Mouse (Mus musculus) CH12.LX (cell line): ENCODE measurements around the gene Trappc5. TPM values are rescaled to one million over a fixed set of nuclear protein-coding genes. Genes with fewer than 3 reads are reported as not detected.

Experiments
- DNase-seq: peaks from one replicate; pipeline ENCODE4 v3.0.0-alpha.2; 2013; ENCODE audit errors: extremely low read depth
- H3K27ac ChIP-seq: 2 replicates; pipeline ENCODE4 v1.5.1; 2012; ENCODE audit warnings: low read depth, mild to moderate bottlenecking, control low read depth, moderate library complexity; ENCODE audit not compliant: insufficient read depth
- H3K27me3 ChIP-seq: replicated peaks from 2 replicates; pipeline ENCODE3; 2012; ENCODE audit warnings: inconsistent platforms
- H3K36me3 ChIP-seq, 2 experiments: replicated peaks in 1 of 2; 2 replicates each; pipeline versions ENCODE3 to v1.6.1; 2012; ENCODE audit warnings: inconsistent platforms in 1 of 2, low read length in 1 of 2, mild to moderate bottlenecking in 1 of 2, mixed read lengths in 1 of 2, moderate library complexity in 1 of 2; ENCODE audit not compliant: control insufficient read depth in 1 of 2, insufficient read depth in 1 of 2
- H3K4me1 ChIP-seq, 2 experiments: 2 replicates each; pipeline ENCODE4 v1.6.1; 2012; ENCODE audit warnings: inconsistent platforms in 1 of 2, moderate library complexity in 1 of 2; ENCODE audit not compliant: insufficient read depth in 2 of 2, control insufficient read depth in 1 of 2
- H3K4me2 ChIP-seq: 2 replicates; pipeline ENCODE4 v1.6.1; 2012; ENCODE audit warnings: low read depth, mild to moderate bottlenecking, control low read depth; ENCODE audit not compliant: poor library complexity, insufficient read depth, severe bottlenecking
- H3K4me3 ChIP-seq, 3 experiments: fragments of 150-350 bp in 1 of 3; sonication (generic) in 1 of 3; replicated peaks in 1 of 3; 2 replicates each; pipeline versions ENCODE3 to v1.5.1; 2011 to 2012; ENCODE audit warnings: low read depth in 2 of 3, low read length in 2 of 3, mild to moderate bottlenecking in 2 of 3, moderate library complexity in 2 of 3, control low read depth in 1 of 3, improper control_type of control experiment in 1 of 3, inconsistent platforms in 1 of 3, mixed read lengths in 1 of 3; ENCODE audit not compliant: poor library complexity in 1 of 3
- H3K79me2 ChIP-seq: replicated peaks from 2 replicates; pipeline ENCODE4 v1.6.1; 2012; ENCODE audit warnings: mild to moderate bottlenecking, moderate library complexity; ENCODE audit not compliant: control insufficient read depth, poor library complexity, insufficient read depth, severe bottlenecking; ENCODE audit errors: extremely low read depth
- H3K9ac ChIP-seq: 2 replicates; pipeline ENCODE4 v1.6.1; 2012; ENCODE audit warnings: low read depth, mild to moderate bottlenecking, control low read depth, moderate library complexity; ENCODE audit not compliant: insufficient read depth
- H3K9me3 ChIP-seq: replicated peaks from 2 replicates; pipeline ENCODE3; 2012; ENCODE audit warnings: low read length, inconsistent platforms, mixed read lengths
- CHD1 ChIP-seq: IDR thresholded peaks from 2 replicates; pipeline ENCODE4 v1.6.1; 2012; ENCODE audit warnings: low read depth, low read length, improper control_type of control experiment, inconsistent platforms
- CHD2 ChIP-seq: IDR thresholded peaks from 2 replicates; pipeline ENCODE4 v1.6.1; 2011; ENCODE audit warnings: low read length, improper control_type of control experiment
- E2F4 ChIP-seq: IDR thresholded peaks from 2 replicates; pipeline ENCODE4 v1.6.1; 2011; ENCODE audit warnings: low read depth, low read length, improper control_type of control experiment; ENCODE audit not compliant: insufficient replicate concordance
- HCFC1 ChIP-seq: IDR thresholded peaks from 2 replicates; pipeline ENCODE4 v1.6.1; 2012; ENCODE audit warnings: low read depth, mild to moderate bottlenecking, inconsistent platforms, low read length, improper control_type of control experiment
- JUN ChIP-seq: IDR thresholded peaks from 2 replicates; pipeline ENCODE4 v1.6.1; 2011; ENCODE audit warnings: low read depth, mild to moderate bottlenecking, low read length, improper control_type of control experiment, moderate library complexity; ENCODE audit not compliant: insufficient read depth
- JUND ChIP-seq: conservative IDR thresholded peaks from 2 replicates; pipeline ENCODE4 v1.6.1; 2011; ENCODE audit warnings: low read depth, low read length, improper control_type of control experiment
- KAT2A ChIP-seq: IDR thresholded peaks from 2 replicates; pipeline ENCODE4 v1.6.1; 2012; ENCODE audit warnings: low read length, improper control_type of control experiment, inconsistent platforms; ENCODE audit not compliant: insufficient replicate concordance
- MAX ChIP-seq: IDR thresholded peaks from 2 replicates; pipeline ENCODE4 v1.6.1; 2011; ENCODE audit warnings: low read length, improper control_type of control experiment
- MXI1 ChIP-seq: IDR thresholded peaks from 2 replicates; pipeline ENCODE4 v1.6.1; 2011; ENCODE audit warnings: mild to moderate bottlenecking, low read depth, low read length, improper control_type of control experiment
- MYC ChIP-seq: IDR thresholded peaks from 2 replicates; pipeline ENCODE4 v1.6.1; 2011; ENCODE audit warnings: low read depth, mild to moderate bottlenecking, improper control_type of control experiment, low read length
- NELFE ChIP-seq: IDR thresholded peaks from 2 replicates; pipeline ENCODE4 v1.6.1; 2011; ENCODE audit warnings: low read depth, low read length, improper control_type of control experiment
- NRF1 ChIP-seq: IDR thresholded peaks from 2 replicates; pipeline ENCODE4 v1.6.1; 2014; ENCODE audit warnings: low read depth, mild to moderate bottlenecking, inconsistent platforms, low read length, improper control_type of control experiment, moderate library complexity
- POLR2A ChIP-seq: IDR thresholded peaks from 2 replicates; pipeline ENCODE4 v1.6.1; 2011; ENCODE audit warnings: low read depth, mild to moderate bottlenecking, improper control_type of control experiment, low read length
- POLR2AphosphoS2 ChIP-seq: IDR thresholded peaks from 2 replicates; pipeline ENCODE4 v1.6.1; 2011; ENCODE audit warnings: low read depth, low read length, improper control_type of control experiment
- RAD21 ChIP-seq: IDR thresholded peaks from 2 replicates; pipeline ENCODE4 v1.6.1; 2011; ENCODE audit warnings: low read depth, mild to moderate bottlenecking, low read length, improper control_type of control experiment, moderate library complexity
- SIN3A ChIP-seq: IDR thresholded peaks from 2 replicates; pipeline ENCODE4 v1.6.1; 2012; ENCODE audit warnings: low read length, improper control_type of control experiment, inconsistent platforms
- SMC3 ChIP-seq: IDR thresholded peaks from 2 replicates; pipeline ENCODE4 v1.6.1; 2011; ENCODE audit warnings: low read depth, low read length, improper control_type of control experiment
- TBP ChIP-seq: conservative IDR thresholded peaks from 2 replicates; pipeline ENCODE4 v1.6.1; 2011; ENCODE audit warnings: low read depth, low read length, improper control_type of control experiment
- UBTF ChIP-seq: IDR thresholded peaks from 2 replicates; pipeline ENCODE4 v1.6.1; 2012; ENCODE audit warnings: low read depth, mild to moderate bottlenecking, inconsistent platforms, low read length, improper control_type of control experiment, moderate library complexity
- USF1 ChIP-seq: IDR thresholded peaks from 2 replicates; pipeline ENCODE4 v1.6.1; 2014; ENCODE audit warnings: low read depth, mild to moderate bottlenecking, inconsistent platforms, low read length, improper control_type of control experiment
- USF2 ChIP-seq: conservative IDR thresholded peaks from 2 replicates; pipeline ENCODE4 v1.6.1; 2011; ENCODE audit warnings: low read depth, low read length, improper control_type of control experiment
- ZC3H11A ChIP-seq: IDR thresholded peaks from 2 replicates; pipeline ENCODE4 v1.6.1; 2012; ENCODE audit warnings: low read depth, mild to moderate bottlenecking, inconsistent platforms, low read length, improper control_type of control experiment
- ZKSCAN1 ChIP-seq: IDR thresholded peaks from 2 replicates; pipeline ENCODE4 v1.6.1; 2012; ENCODE audit warnings: low read depth, inconsistent platforms, low read length, improper control_type of control experiment, borderline replicate concordance
- ZMIZ1 ChIP-seq: IDR thresholded peaks from 2 replicates; pipeline ENCODE4 v1.6.1; 2012; ENCODE audit warnings: low read depth, mild to moderate bottlenecking, inconsistent platforms, low read length, improper control_type of control experiment
- dilution Hi-C: fragments of 300-500 bp; cut with MboI; formaldehyde crosslinking; loops from 2 replicates; pipeline ENCODE4 v1.14.3; 2020; ENCODE audit warnings: low sequenced_read_pairs; ENCODE audit not compliant: extremely low pct_unique_long_range_greater_than_20kb, extremely low pct_ligation_motif_present
- in situ Hi-C: fragments of 300-500 bp; cut with MboI; formaldehyde crosslinking; loops from 3 replicates; pipeline ENCODE4 v1.14.3; 2019; ENCODE audit warnings: low sequenced_read_pairs, low pct_ligation_motif_present, low pct_unique_long_range_greater_than_20kb, mixed read lengths
- polyA plus RNA-seq: library from polyadenylated mRNA; unstranded; fragments of >175 nt; gene quantifications from 2 replicates; pipeline ENCODE4 v1.2.1, GENCODE M21; 2012; ENCODE audit warnings: low read depth; ENCODE audit not compliant: insufficient read length
- total RNA-seq, 2 experiments: library from RNA; depleted of rRNA; stranded (reverse); fragments of 300-350 nt in 1 of 2; fragments of >200 nt in 1 of 2; gene quantifications; 2 replicates each; pipeline ENCODE4 v1.2.3; 2012 to 2014

Gene Trappc5
- total and polyA plus RNA-seq, 3 experiments = 21.5 to 27.4 (median 22.4) TPM

DNA sequence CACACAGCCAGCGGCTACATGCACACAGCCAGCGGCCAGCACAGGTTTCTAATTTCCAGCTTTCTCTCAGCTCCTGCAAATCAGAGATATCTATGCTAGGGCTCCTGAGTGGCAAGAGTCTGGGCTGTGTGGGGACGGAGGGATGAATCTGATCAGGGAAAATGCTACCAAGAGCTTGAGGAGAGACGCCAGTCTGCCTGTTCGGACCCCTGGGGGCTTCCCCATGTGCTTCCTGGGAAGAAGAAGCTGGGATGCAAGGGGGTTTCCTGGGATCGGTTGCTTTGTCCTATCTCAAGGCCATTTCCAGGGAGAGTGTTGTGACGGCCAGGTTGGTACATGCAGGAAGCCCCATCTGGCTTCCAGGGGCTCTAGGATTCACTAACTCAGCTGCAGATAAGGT, 31.5 kb downstream of the Trappc5 start:
- Histone ChIP-seq H3K27me3 (peaks cover 22% of the 10 kb centered on the region), H3K4me2 (no peak overlapping the region), H3K27ac (no peak overlapping the region), H3K4me3 (no peak overlapping the region), H3K9ac (no peak overlapping the region), H3K79me2 (no peaks in the 10 kb centered on the region), H3K9me3 (no peaks in the 10 kb centered on the region), H3K36me3 (no peaks in the 10 kb centered on the region), H3K4me1 (peaks cover 11 to 31% of the 10 kb centered on the region in 2 experiments)
- TF ChIP-seq NRF1 = no peak
- no peak for TF ChIP-seq POLR2A
- TF ChIP-seq ZC3H11A = no peak
- TF ChIP-seq MXI1 = no peak
- no peak for TF ChIP-seq HCFC1
- no peak for TF ChIP-seq SIN3A
- no peak for TF ChIP-seq MYC
- no peak for TF ChIP-seq JUN
- TF ChIP-seq POLR2AphosphoS2 = no peak
- TF ChIP-seq CHD1 = no peak
- no peak for TF ChIP-seq JUND
- dilution Hi-C loops = no loop called here
- in situ Hi-C loops = loop anchor here (25.0 kb wide), 2 partner anchors 430 to 655 kb away; partner anchors contain the start of gene Cd209g
- DNase-seq = no peak

DNA sequence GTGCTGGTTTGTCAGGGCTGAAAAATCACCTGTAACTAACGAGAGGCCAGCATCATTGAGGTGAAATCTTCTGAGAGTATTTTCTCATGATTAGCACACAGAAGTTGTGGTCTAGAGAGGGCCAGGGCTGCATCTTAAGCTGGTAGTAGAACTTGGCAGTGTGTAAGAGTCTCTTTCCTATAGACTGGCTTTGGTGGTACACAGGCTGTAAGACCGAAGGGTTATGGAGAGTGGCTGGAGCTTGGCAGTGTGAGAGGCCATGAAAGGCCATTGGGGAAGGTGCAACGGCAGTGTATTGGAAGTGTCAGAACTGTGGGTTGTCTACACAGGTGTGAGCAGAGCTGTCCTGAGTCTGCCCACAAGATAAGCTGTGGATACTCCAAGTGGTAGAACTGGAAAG, 34.2 kb downstream of the Trappc5 start:
- DNase-seq = no peak
- H3K36me3 ChIP-seq = no peaks in the 10 kb centered on the region
- H3K27me3 ChIP-seq = peaks cover 34% of the 10 kb centered on the region
- dilution Hi-C loops = no loop called here
- H3K79me2 ChIP-seq = no peaks in the 10 kb centered on the region
- no peaks in the 10 kb centered on the region for H3K9me3 ChIP-seq
- TF ChIP-seq UBTF (no peak), MXI1 (no peak), ZMIZ1 (no peak), HCFC1 (no peak), SMC3 (no peak), CHD2 (no peak), USF1 (no peak), KAT2A (no peak), E2F4 (no peak), USF2 (no peak), ZKSCAN1 (no peak), RAD21 (no peak), CHD1 (no peak), MAX (no peak), NELFE (no peak), TBP (no peak)
- in situ Hi-C loops = loop anchor here (10.0 to 25.0 kb wide), 3 partner anchors 244 to 652 kb away; partner anchors contain the start of genes Cd209c and Cd209g
- H3K9ac ChIP-seq = no peak overlapping the region
- H3K4me1 ChIP-seq = peaks cover 11 to 31% of the 10 kb centered on the region in 2 experiments
- no peak overlapping the region for H3K27ac ChIP-seq
- H3K4me3 ChIP-seq = no peak overlapping the region
- H3K4me2 ChIP-seq = 0 out of 2 replicates have a peak overlapping the region, but pooled peaks have one; percentile 18
